Mouse (Mus musculus): ENCODE measurements at regions not wholly inside any gene's neighbourhood (a gene's known extent, or its start where the extent isn't known, plus 50 kb on each side); places are given as distances from the start of the nearest gene placed in this dataset.
A peak's percentile ranks its signal among the peaks of the same experiment; 100 is the strongest.

DNA sequence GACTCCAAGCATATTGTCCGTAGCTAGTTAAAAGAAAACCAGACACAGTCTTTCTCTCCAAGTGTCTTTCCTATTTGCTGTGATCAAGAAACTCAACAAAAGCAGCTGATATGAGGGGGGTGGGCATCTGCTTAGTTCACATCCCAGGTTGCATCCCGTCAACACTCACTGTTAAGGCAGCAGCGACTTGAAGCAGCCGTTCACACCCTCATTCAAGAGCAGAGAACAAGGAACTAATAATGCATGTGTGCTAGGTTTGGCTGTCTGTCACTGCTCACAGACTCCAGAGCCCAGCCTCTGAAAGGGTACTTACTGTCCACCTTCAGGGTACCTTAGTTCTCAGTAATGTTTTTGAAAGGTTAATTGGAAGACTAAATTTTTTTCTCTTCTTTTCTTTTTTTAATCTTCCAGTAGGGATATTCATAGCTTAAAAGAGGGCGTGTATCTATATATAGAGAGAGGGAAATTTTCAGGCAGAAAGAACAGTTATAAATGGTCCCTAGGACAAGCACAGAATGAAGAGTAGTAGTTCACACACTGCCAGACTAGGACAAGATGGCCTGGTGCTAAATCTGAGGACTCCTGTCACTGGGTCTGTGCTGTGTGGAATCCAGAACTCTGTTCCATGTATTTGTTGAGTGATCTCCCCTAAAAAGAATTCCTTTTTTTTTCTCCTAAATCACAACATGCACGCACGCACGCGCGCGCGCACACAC, 199.1 kb upstream of the BB014433 start:
- no peak for DNase-seq

DNA sequence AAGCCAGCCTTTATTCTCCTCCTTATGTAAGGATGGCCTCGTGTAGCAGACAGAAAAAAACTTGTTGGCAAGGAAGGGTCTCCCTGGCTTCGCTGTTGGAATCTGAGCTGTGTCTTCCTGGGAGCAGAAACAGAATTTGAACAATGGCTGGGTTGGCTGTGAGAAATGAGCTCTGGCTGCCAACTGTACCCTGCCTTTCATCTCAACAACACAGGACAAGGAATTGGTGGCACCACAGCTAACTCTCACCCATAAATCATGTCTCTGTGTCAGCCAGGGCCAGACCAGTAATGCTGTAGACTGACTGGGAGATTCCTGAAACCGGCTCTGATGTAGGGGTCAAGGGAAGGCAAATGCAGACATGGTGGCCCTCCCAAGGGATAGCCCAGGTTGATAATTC, 189.5 kb upstream of the BB014433 start:
- DNase-seq: no peak

DNA sequence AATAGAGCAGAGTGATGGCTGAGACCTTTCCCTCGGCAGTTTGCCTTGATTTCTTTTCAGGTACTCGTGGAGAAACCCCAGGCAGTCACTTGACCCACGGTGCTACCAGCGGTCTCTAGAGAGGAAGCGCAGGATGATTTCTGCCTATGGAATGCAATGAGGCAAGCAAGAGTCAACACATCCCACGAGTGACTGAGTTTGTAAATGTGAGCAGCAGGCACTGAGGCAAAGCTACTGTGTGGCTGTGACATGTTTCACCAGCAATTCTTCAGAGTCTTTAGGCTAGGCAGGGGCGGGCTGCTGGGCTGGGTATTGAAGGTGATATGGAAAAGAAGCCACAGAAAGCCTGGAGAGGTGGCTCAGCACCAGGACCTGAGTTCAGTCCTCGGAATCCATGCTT, 187.4 kb upstream of the BB014433 start:
- no peak for DNase-seq

DNA sequence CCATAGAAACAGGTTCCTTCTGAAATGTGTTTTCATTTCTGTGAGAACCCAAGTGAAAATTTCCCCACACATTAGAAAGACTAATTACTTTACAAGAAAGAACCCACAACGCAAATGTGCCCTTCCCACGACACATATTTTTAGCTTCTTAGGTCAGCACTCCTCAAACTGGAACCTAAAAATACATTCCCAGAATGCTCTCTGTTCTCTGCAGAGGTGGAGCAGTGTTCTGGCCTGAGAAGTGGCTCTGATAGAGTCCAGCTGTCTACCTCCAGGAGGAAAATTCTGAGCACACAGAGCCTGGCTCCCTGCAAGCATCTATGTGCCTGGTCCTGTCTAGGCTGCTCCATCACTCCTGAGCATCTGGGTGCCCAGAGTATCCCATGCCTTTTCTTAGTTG, 184.3 kb upstream of the BB014433 start:
- no peak for DNase-seq

DNA sequence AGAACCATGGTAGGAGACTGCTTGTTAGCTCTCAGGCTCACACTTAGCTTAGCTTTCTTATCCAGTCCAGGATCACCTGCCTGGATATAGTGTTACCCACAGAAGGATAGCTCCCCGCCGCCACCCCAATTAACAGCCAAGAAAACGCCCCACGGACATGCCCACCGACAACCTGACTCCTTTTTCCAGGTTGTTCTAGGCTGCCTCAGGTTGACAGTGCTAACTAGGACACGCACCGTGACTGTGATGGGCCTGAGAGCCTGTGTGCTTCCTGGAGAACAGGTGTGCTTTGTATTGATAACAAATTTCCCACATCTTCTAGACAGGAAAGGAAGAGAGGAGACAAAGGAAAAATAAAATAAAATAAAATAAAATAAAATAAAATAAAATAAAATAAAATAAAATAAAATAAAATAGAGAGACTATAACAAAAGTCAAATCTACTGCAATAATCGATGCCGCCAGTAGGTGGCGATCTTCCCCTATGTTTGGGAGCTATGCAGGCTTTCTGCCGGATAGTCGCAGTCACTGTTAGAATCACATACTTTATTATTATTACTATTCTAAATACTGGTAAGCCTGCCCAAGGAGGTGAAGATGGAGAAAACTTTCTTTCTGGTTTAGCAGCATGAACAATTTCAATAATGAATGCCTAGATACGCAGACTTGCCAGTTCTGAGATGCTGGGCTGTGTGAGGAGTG, 175.5 kb upstream of the BB014433 start:
- peak; percentile 11 for DNase-seq

DNA sequence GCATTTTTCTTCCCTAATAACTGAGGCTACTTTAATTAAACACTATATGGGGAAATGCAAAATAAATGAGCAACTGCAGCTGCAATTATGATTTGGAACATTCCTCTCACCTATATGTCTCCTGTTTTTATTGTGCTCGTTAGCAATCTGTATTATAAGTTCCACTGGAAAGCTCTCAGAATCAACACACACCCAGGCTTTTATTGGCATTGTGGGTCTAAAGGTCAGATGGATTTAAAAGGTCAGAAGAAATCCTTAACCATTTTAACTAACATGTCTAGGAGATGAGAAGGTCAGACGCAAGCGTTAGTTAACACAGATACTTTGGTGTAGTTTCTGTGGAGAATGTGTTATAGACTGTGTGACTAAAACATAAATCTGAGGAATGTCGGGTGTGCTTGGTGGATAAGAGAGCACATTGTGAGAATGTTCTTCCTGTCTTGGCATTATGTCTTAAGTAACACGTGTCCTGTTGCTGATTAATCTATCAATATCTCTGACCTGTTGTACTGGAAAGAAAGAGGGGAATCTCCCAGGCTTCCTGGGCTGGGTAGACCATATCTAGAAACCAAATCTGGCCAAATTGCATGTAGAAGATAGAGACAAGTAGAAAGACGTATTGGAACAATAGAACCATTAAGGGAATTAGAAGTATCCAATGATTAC, 164.1 kb upstream of the BB014433 start:
- DNase-seq: no peak

DNA sequence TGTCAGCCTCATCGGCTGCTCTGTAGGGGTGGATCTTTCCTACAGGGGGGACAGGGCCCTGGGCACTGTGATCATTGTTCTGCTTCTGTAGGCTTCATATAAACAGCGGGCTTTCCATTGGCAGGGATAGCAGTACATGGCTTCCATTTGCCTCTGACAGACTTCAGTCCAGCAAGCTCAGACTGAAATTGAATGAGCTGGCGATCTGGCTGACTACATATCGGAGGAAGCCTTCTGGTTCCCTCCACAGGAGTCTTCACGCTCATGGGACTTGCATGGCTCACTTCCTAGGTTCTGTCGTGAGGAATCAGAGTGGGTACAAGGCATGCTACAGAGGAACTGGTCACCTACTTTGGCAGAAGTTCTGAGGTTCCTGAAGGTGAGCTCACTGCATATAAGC, 155.7 kb upstream of the BB014433 start:
- no peak for DNase-seq

DNA sequence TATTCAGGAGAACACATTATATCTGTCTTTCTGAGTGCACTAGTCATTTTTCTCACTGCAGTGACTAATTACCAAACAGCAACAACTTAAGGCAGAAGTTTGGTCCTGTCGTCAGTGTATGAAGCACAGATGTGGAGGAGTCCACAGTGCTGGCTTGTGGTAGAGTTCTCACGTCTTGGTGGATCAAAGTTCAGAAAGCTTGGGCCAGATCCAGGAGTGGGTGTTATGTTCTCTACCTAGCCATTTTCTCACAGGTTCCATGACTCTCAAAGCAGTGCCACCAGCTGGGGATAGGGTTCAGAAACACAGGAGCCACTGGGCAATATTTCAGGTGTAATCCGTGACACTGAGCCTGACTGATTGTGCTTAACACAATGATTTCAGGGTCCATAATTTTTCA, 144.8 kb upstream of the BB014433 start:
- DNase-seq: no peak

DNA sequence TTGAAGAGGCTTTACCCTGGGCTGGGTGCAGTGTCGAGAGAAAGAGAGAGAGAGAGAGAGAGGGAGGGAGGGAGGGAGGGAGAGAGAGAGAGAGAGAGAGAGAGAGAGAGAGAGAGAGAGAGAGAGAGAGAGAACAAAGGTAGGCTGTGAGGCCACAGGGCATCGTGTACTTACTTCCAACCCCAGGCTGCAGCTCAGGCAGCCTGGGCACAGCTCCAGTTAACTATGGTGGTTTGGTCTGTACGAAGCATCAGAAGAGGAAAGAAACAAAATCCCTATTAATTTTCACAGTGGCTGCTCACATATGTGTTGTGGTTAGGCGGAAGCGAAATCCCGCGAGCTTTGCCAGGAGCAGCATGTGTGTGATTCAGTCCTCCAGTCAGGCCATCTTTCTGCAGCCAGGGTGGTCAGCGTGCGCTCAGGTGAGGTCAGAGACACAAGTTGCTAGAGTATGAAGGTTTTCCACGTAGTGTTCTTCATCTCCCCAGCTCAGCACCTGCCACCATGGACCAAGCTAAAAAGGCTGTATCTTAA, 143.3 kb upstream of the BB014433 start:
- no peak for DNase-seq
